8 mouse cellular contexts compared by ENCODE assay signal in the genomic region with DNA sequence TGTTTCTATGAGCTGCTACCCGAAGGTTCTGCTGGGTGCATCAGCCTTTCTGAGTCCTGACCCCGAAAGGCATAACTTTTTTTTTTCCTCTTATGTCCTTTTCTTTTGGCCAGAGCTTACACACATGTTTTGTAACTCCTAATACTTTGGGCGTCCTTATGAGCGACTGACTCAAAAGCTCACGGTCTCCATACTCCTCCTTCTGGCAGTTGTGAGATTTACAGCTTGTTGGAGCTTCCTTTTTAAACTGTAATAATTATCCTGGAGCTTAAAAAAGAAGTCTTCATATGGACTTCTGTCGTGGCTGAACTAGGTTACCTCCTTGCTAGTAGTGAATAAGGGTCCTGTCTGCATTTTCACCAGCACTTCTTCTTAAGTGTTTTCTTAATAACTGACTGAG. TPM values are rescaled to one million over a fixed set of nuclear protein-coding genes. Genes with fewer than 3 reads are reported as not detected.
A peak's percentile ranks its signal among the peaks of the same experiment; 100 is the strongest.
DNase-seq lines count a peak whose midpoint lies in the region; TF ChIP-seq lines count a peak whose summit lies in the region.

No protein-coding gene starts in this region.

- no peak overlapping the region for H3K27ac ChIP-seq in gastrocnemius, adult 2 months

- intact Hi-C loops in gastrocnemius, adult 2 months (cut with DNase I), result loop anchor here (1.0 kb wide), 1 partner anchor 218 kb away; no protein-coding TSS in a partner anchor
- intact Hi-C loops in gastrocnemius, postnatal 36 days (cut with DNase I), result loop anchor here (2.0 kb wide), 1 partner anchor 219 kb away; no protein-coding TSS in a partner anchor
- intact Hi-C loops in left cerebral cortex, postnatal 14 days (cut with DNase I), result loop anchor here (2.0 kb wide), 1 partner anchor 219 kb away; no protein-coding TSS in a partner anchor

- no peak overlapping the region; the same call in 1 of the 2 replicates for H3K4me3 ChIP-seq in gastrocnemius, adult 2 months

- peak; percentile 72 for TF ChIP-seq CTCF in gastrocnemius, adult 2 months (IDR thresholded peaks at IDR 0.05)

- no peak for DNase-seq in gastrocnemius, adult 2 months
- no peak for DNase-seq in gastrocnemius, postnatal 36 days
- DNase-seq in ovary, postnatal 14 days (ENCODE audit: low spot score), result peak; percentile 4
- no peak for DNase-seq in ovary, postnatal 36 days (ENCODE audit: low spot score)
- peak; percentile 31 to 49 for DNase-seq in cerebellum, postnatal 14 days
- peak; percentile 26 to 36 for DNase-seq in left cerebral cortex, postnatal 14 days (ENCODE audit: low spot score in 2 of 2)
- no peak for DNase-seq in frontal cortex, postnatal 10 days (ENCODE audit: low spot score in 2 of 2)
- DNase-seq in testis, postnatal 14 days (ENCODE audit: low spot score), result no peak

RNA-seq across cellular contexts. Expression of gene Yipf6, which starts 16.7 kb away (rescaled TPM):
- 10 to 100 TPM; 11.0 to 11.9 TPM for total RNA-seq in gastrocnemius, adult 2 months (2021)
- total RNA-seq in gastrocnemius, postnatal 36 days (2021), result 1 to 10 TPM; 8.7 to 9.0 TPM
- total RNA-seq in left cerebral cortex, postnatal 14 days (2021), result 10 to 100 TPM; 33.2 to 37.6 TPM

RNA-seq across cellular contexts. Expression of gene Ophn1, which starts 28.6 kb away (rescaled TPM):
- total RNA-seq in gastrocnemius, adult 2 months (2021), result 1 to 10 TPM; 3.5 to 3.9 TPM
- 1 to 10 TPM; 3.7 to 3.9 TPM for total RNA-seq in gastrocnemius, postnatal 36 days (2021)
- 10 to 100 TPM; 39.0 to 40.5 TPM for total RNA-seq in left cerebral cortex, postnatal 14 days (2021)

Comparison
In these comparisons a context has a peak if more than half of its experiments do, and no peak if none do; other contexts are left out.
1. DNase-seq: peak in ovary, postnatal 14 days (single experiment), cerebellum, postnatal 14 days (2 of 2) and left cerebral cortex, postnatal 14 days (2 of 2); none in gastrocnemius, adult 2 months (single experiment), gastrocnemius, postnatal 36 days (0 of 2), ovary, postnatal 36 days (single experiment), frontal cortex, postnatal 10 days (0 of 2) and testis, postnatal 14 days (single experiment).
2. RNA of gene Ophn1, which starts 28.6 kb away (total RNA-seq): 39.0 to 40.5 TPM in left cerebral cortex, postnatal 14 days; 3.7 to 3.9 TPM in gastrocnemius, postnatal 36 days and 3.5 to 3.9 TPM in gastrocnemius, adult 2 months; every median in the first group is over 4 times any median in the second.